Mouse (Mus musculus): ENCODE data around the gene Ube2cbp. TPM values are rescaled to one million over a fixed set of nuclear protein-coding genes. Genes with fewer than 3 reads are reported as not detected.

Ube2cbp gene
- 2.3 TPM for polyA plus RNA-seq (2014; fragmentation: Illumina TruSeq; extraction: RNeasy Lipid Tissue Mini Kit (QIAGEN cat#74804); ENCODE audit: low read depth, low replicate concordance)

GRCm38 (mm10) chr9:86464151-86465105 lies at the start of gene Ube2cbp:
Gene Ube2cbp (minus strand): TSS chr9:86464950.

DNA sequence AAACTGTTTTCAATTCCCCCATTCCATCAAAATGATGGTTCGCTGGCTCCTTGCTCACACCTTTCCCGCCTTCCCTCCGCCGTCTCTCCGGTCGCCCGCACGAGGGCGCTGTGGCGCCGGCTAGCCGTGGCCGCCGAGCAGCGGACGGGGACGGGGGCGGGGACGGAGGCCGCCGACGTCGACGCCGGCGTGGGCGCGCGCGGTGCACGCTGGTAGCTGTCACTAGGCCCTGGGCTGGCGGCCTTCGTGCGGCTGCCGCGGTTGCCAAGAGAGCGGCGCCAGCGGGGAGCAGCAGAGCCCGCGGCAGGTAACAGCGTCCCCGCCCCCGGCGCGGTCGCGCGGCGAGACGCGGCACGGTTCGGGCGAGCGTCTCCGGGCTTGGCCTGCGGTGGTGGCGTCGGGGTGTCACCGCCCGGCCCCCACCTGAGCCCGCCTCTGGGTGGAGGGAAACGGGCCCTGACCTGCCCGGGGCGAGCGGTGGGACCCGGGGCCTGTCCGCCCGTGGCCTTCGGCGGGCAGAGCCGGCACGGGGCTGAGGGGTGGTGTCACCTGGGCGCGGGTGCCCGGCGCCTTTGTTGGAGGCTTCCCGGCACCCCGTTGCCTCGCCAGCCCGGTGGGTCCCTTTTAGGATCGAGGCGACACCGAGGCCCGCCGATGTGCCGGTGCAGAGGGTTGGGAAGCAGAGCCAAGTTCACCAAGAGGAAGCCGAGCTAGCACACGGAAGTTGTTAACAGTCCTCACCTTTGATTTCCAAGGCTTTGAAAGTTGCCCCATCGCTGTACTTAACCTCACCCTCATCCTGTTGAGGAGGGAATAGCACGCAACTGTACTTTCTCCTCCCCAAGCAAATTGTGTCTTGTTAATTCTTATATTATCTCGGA lies 2.5 kb upstream of the Ube2cbp start, which contains the start of gene Dop1a:
TSS of gene Dop1a (plus strand) at position 165 of the 881 bp plus-strand sequence.

Other genes with a start within 250 kb of the Ube2cbp start
- gene Dop1a, start 2.2 kb upstream of the Ube2cbp start, polyA plus RNA-seq (2014; fragmentation: Illumina TruSeq; extraction: RNeasy Lipid Tissue Mini Kit (QIAGEN cat#74804); ENCODE audit: low read depth, low replicate concordance): 24.6 TPM
- 37.7 TPM for gene Pgm3, start 106.9 kb upstream of the Ube2cbp start, polyA plus RNA-seq (2014; fragmentation: Illumina TruSeq; extraction: RNeasy Lipid Tissue Mini Kit (QIAGEN cat#74804); ENCODE audit: low read depth, low replicate concordance)
- gene Rwdd2a, start 107.0 kb upstream of the Ube2cbp start, polyA plus RNA-seq (2014; fragmentation: Illumina TruSeq; extraction: RNeasy Lipid Tissue Mini Kit (QIAGEN cat#74804); ENCODE audit: low read depth, low replicate concordance): 12.0 TPM
- gene Me1, start 231.0 kb upstream of the Ube2cbp start, polyA plus RNA-seq (2014; fragmentation: Illumina TruSeq; extraction: RNeasy Lipid Tissue Mini Kit (QIAGEN cat#74804); ENCODE audit: low read depth, low replicate concordance): 3,622 TPM

All from adrenal gland, adult 10 weeks (tissue).